Mouse (Mus musculus) bone marrow, adult 2 months (tissue): ENCODE measurements around the gene Borcs5.

ENCODE experiments used
- CTCF ChIP-seq: fragments of 200-500 bp; IDR thresholded peaks from 2 replicates; pipeline ENCODE4 v1.5.1; 2011; ENCODE audit warnings: low read length, control low read depth; ENCODE audit not compliant: control insufficient read depth, insufficient read depth
- POLR2A ChIP-seq: fragments of 200-500 bp; IDR thresholded peaks from 2 replicates; pipeline ENCODE4 v1.6.1; 2011; ENCODE audit warnings: low read depth, mild to moderate bottlenecking, control low read depth, low read length, borderline replicate concordance; ENCODE audit not compliant: control insufficient read depth

- TF ChIP-seq POLR2A (no peak), CTCF (no peak)
These were observed 76.9 kb downstream of the Borcs5 start for GRCm38 (mm10) chr6:134716168-134716587.
